Mouse (Mus musculus): ENCODE measurements around the gene Anp32b. TPM values are rescaled to one million over a fixed set of nuclear protein-coding genes. Genes with fewer than 3 reads are reported as not detected.

Anp32b gene
- total RNA-seq (2012; rRNA removed), result 41.1 and 53.7 TPM in 2 replicates
- 100 to 1,000 TPM in 1 of 2 experiments, not detected in 1; 547 TPM for polyA plus RNA-seq (2012; ENCODE audit: insufficient read depth in 1 of 2, insufficient read length in 2 of 2, low read depth in 1 of 2, low replicate concordance in 2 of 2, missing spikeins in 1 of 2)

DNA sequence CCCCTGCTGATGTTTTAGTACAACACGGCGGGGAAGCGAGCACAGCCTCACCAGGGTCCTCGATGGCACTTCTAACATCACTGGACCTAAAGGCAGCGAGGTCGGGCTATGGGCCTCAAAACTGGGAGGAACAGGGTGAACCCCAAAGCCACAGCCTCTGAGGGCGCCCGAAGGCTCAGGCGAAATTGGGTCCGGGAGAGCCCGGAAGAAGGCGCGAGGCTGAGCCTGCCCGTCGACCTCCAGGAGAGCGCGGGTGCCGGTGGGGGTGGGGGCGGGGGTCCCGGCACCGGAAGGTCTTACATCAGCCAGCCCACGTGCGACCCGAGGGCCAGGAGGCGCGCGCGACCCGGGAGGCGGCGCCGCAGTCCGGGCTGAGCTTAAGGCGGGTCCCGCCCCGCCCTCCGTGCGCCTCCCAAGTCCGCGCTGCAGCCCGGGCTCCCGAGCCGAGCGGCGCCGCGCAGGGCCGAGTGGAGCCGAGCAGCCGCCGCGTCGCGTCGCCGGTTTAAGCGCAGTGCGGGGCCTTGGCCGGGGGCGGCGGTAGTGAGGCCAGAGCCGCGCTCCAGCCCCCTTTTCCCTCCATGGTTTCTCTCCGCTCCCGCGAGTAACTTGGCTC, at the start of gene Anp32b:
Gene Anp32b (plus strand): TSS at position 384 of the 613 bp plus-strand sequence.
- Histone ChIP-seq H3K27ac (ENCODE audit: control insufficient read depth, low read depth, low read length) (peak within 1 kb of the TSS; percentile 94), H3K4me3 (ENCODE audit: control insufficient read depth in 1 of 2, insufficient read depth in 1 of 2, low read depth in 2 of 2, low read length in 2 of 2) (peak within 1 kb of the TSS; percentile 85 to 90), H3K4me1 (ENCODE audit: control insufficient read depth in 1 of 2, insufficient read depth in 2 of 2, low read length in 2 of 2) (peaks cover 25 to 38% of the 10 kb centered on the region in 2 experiments), H3K9me3 (replicated peaks; ENCODE audit: insufficient read depth, low read length) (no peaks in the 10 kb centered on the region), H3K79me2 (ENCODE audit: control insufficient read depth, insufficient read depth, low read length, poor library complexity) (peaks cover 51% of the 10 kb centered on the region), H3K36me3 (ENCODE audit: control insufficient read depth in 1 of 2, insufficient read depth in 2 of 2, low read length in 2 of 2) (peaks cover 0 to 37% of the 10 kb centered on the region in 2 experiments), H3K27me3 (ENCODE audit: control insufficient read depth in 1 of 2, insufficient read depth in 2 of 2, low read length in 2 of 2) (no peaks in the 10 kb centered on the region), H3K9ac (ENCODE audit: control insufficient read depth, low read depth, low read length, poor library complexity, severe bottlenecking) (peak within 1 kb of the TSS; percentile 98)
- DNase-seq (ENCODE audit: low read depth, low spot score), result peak; percentile 96
- TF ChIP-seq POLR2A (IDR thresholded peaks at IDR 0.05; ENCODE audit: control insufficient read depth in 1 of 2, insufficient read depth in 1 of 2, low read depth in 1 of 2, low read length in 2 of 2, poor library complexity in 1 of 2) (peak; percentile 35 to 73; a peak in 1 of 4 replicates), RAD21 (IDR thresholded peaks at IDR 0.05; ENCODE audit: low read depth, low read length) (no peak), SIN3A (IDR thresholded peaks at IDR 0.05; ENCODE audit: low read length) (0 out of 2 replicates have a peak, but pooled peaks have one; percentile 15), ZMIZ1 (IDR thresholded peaks at IDR 0.05; ENCODE audit: low read depth, low read length) (peak; percentile 64; the same call in 1 of the 2 replicates), NELFE (IDR thresholded peaks at IDR 0.05; ENCODE audit: low read depth, low read length) (peak; percentile 49), CTCF (IDR thresholded peaks at IDR 0.05 in 2 of 3, conservative IDR thresholded peaks at IDR 0.05 in 1 of 3; ENCODE audit: control insufficient read depth in 1 of 3, insufficient read depth in 1 of 3, low read depth in 2 of 3, low read length in 3 of 3, poor library complexity in 1 of 3, severe bottlenecking in 1 of 3) (peak in 2 of 3 experiments; percentile 50 to 52; a peak in 5 of 6 replicates), NRF1 (IDR thresholded peaks at IDR 0.05; ENCODE audit: insufficient read depth, low read depth, low read length, poor library complexity, severe bottlenecking) (peak; percentile 56), ETS1 (IDR thresholded peaks at IDR 0.05; ENCODE audit: low read depth, low read length) (peak; percentile 21; the same call in 1 of the 2 replicates), POLR2AphosphoS2 (IDR thresholded peaks at IDR 0.05; ENCODE audit: low read length) (peak; percentile 19; the same call in 1 of the 2 replicates), USF2 (IDR thresholded peaks at IDR 0.05; ENCODE audit: borderline replicate concordance in 1 of 2, insufficient read depth in 1 of 2, low read depth in 1 of 2, low read length in 2 of 2) (no peak), ZNF384 (IDR thresholded peaks at IDR 0.05; ENCODE audit: low read depth, low read length) (no peak), MYB (IDR thresholded peaks at IDR 0.05; ENCODE audit: low read depth, low read length) (no peak), MAX (IDR thresholded peaks at IDR 0.05; ENCODE audit: low read length) (peak; percentile 85; the same call in 1 of the 2 replicates), HCFC1 (IDR thresholded peaks at IDR 0.05; ENCODE audit: low read depth, low read length) (0 out of 2 replicates have a peak, but pooled peaks have one; percentile 59), POLR2AphosphoS5 (IDR thresholded peaks at IDR 0.05; ENCODE audit: borderline replicate concordance, low read depth, low read length) (no peak), USF1 (IDR thresholded peaks at IDR 0.05; ENCODE audit: low read depth, low read length) (peak; percentile 62), ELF1 (IDR thresholded peaks at IDR 0.05; ENCODE audit: low read depth, low read length) (0 out of 2 replicates have a peak, but pooled peaks have one; percentile 12), UBTF (IDR thresholded peaks at IDR 0.05; ENCODE audit: borderline replicate concordance, insufficient read depth, low read depth, low read length) (0 out of 2 replicates have a peak, but pooled peaks have one; percentile 29), EP300 (IDR thresholded peaks at IDR 0.05; ENCODE audit: low read depth in 1 of 2, low read length in 2 of 2) (peak in 1 of 2 experiments; percentile 4; a peak in 1 of 4 replicates), BHLHE40 (IDR thresholded peaks at IDR 0.05; ENCODE audit: borderline replicate concordance, low read depth, low read length) (peak; percentile 64; the same call in 1 of the 2 replicates), MAZ (IDR thresholded peaks at IDR 0.05; ENCODE audit: low read depth, low read length) (no peak), MYC (IDR thresholded peaks at IDR 0.05; ENCODE audit: low read depth, low read length) (peak; percentile 70; the same call in 1 of the 2 replicates)
